Mouse (Mus musculus) CH12.LX (cell line): ENCODE data around the gene Matk.

Source experiments
- BHLHE40 ChIP-seq: IDR thresholded peaks from 2 replicates; pipeline ENCODE4 v1.6.1; 2011; ENCODE audit warnings: mild to moderate bottlenecking, low read depth, low read length, improper control_type of control experiment
- CHD2 ChIP-seq: IDR thresholded peaks from 2 replicates; pipeline ENCODE4 v1.6.1; 2011; ENCODE audit warnings: low read length, improper control_type of control experiment
- CTCF ChIP-seq, 2 experiments: IDR thresholded peaks in 1 of 2; conservative IDR thresholded peaks in 1 of 2; 2 replicates each; pipeline ENCODE4 v1.5.1; 2011 to 2012; ENCODE audit warnings: low read depth in 2 of 2, low read length in 2 of 2, improper control_type of control experiment in 1 of 2, inconsistent platforms in 1 of 2, mild to moderate bottlenecking in 1 of 2, moderate library complexity in 1 of 2
- EP300 ChIP-seq: IDR thresholded peaks from 2 replicates; pipeline ENCODE4 v1.6.1; 2011; ENCODE audit warnings: low read length, improper control_type of control experiment
- JUND ChIP-seq: conservative IDR thresholded peaks from 2 replicates; pipeline ENCODE4 v1.6.1; 2011; ENCODE audit warnings: low read depth, low read length, improper control_type of control experiment
- PAX5 ChIP-seq: IDR thresholded peaks from 2 replicates; pipeline ENCODE4 v1.6.1; 2012; ENCODE audit warnings: low read length, inconsistent platforms, mixed read lengths
- POLR2A ChIP-seq: IDR thresholded peaks from 2 replicates; pipeline ENCODE4 v1.6.1; 2011; ENCODE audit warnings: low read depth, mild to moderate bottlenecking, improper control_type of control experiment, low read length
- RCOR1 ChIP-seq: conservative IDR thresholded peaks from 2 replicates; pipeline ENCODE4 v1.6.1; 2012; ENCODE audit warnings: low read depth, mild to moderate bottlenecking, inconsistent platforms, low read length, improper control_type of control experiment
- UBTF ChIP-seq: IDR thresholded peaks from 2 replicates; pipeline ENCODE4 v1.6.1; 2012; ENCODE audit warnings: low read depth, mild to moderate bottlenecking, inconsistent platforms, low read length, improper control_type of control experiment, moderate library complexity
- USF1 ChIP-seq: IDR thresholded peaks from 2 replicates; pipeline ENCODE4 v1.6.1; 2014; ENCODE audit warnings: low read depth, mild to moderate bottlenecking, inconsistent platforms, low read length, improper control_type of control experiment
- ZC3H11A ChIP-seq: IDR thresholded peaks from 2 replicates; pipeline ENCODE4 v1.6.1; 2012; ENCODE audit warnings: low read depth, mild to moderate bottlenecking, inconsistent platforms, low read length, improper control_type of control experiment
- ZNF384 ChIP-seq: IDR thresholded peaks from 2 replicates; pipeline ENCODE4 v1.6.1; 2012; ENCODE audit warnings: low read depth, low read length, improper control_type of control experiment, inconsistent platforms

DNA sequence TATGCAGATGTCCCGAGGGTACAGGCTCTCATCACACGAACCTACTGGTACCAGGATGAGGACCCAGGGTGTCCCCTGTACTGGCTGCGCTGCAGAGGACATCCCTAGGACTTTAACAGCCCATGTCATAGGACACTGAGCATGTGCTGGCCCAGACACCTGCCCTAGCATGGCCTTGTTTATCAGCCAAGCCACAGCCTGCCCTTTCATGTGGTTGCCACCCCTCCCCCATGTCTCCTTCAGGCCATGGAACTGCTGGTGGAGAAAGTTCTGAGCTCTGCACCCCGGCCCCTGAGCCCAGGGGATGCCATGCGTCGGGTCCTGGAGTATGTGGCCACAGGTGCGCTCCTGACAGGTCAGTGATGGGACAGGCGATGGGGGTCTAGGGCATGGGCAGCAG, 3.3 kb upstream of the Matk start:
- no peak for TF ChIP-seq RCOR1
- no peak for TF ChIP-seq EP300
- TF ChIP-seq JUND, result no peak
- TF ChIP-seq PAX5, result no peak
- TF ChIP-seq USF1, result no peak
- TF ChIP-seq UBTF, result no peak
- no peak for TF ChIP-seq POLR2A
- no peak for TF ChIP-seq CTCF (conservative IDR thresholded peaks at IDR 0.05 in 1 of 2, IDR thresholded peaks at IDR 0.05 in 1 of 2; ENCODE audit: low read depth in 2 of 2, low read length in 2 of 2)
- no peak for TF ChIP-seq CHD2
- no peak for TF ChIP-seq ZNF384
- no peak for TF ChIP-seq BHLHE40
- no peak for TF ChIP-seq ZC3H11A
